12 mouse cellular contexts compared by ENCODE assay signal in the genomic region with DNA sequence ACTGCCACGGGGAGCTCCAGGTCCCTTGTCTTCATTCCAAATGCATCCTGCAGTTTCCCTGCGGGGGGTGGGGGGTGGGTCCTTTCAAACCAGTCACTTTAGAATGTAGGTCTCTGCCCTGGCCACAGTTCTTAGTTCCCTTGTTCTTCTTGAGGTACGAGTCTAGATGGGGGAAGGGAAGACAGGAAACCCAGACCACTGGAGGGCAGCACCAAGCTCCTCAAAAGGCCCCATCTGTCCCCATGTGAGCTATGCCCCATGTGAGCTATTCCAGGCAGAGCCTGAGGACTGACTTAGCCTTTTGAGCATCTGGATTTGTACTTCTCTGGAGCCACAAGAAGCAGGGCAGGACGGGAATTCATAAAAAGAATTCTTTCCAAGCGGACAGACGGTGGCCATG. TPM values are rescaled to one million over a fixed set of nuclear protein-coding genes. Genes with fewer than 3 reads are reported as not detected.
DNase-seq lines count a peak whose midpoint lies in the region; ATAC-seq and TF ChIP-seq lines count a peak whose summit lies in the region.
"Had no signal": no experiment of that assay in that cellular context is flagged by ENCODE, and none has a peak within 500 bp of the region (broad histone marks: within the 10 kb centered on the region; RNA-seq: fewer than 3 reads in every experiment).

No protein-coding gene starts in this region.

- peaks cover 22% of the 10 kb centered on the region for H3K27me3 ChIP-seq in forebrain, embryonic 14.5 days (replicated peaks; ENCODE audit: control insufficient read depth, insufficient read depth, low read length)
- peaks cover 14% of the 10 kb centered on the region for H3K27me3 ChIP-seq in forebrain, embryonic 16.5 days (replicated peaks; ENCODE audit: control insufficient read depth, insufficient read depth, low read length)
- H3K27me3 ChIP-seq in ES-Bruce4 (ENCODE audit: control insufficient read depth, insufficient read depth, low read length, poor library complexity, severe bottlenecking): peaks cover 7% of the 10 kb centered on the region

- no peak overlapping the region for H3K27ac ChIP-seq in forebrain, embryonic 14.5 days (ENCODE audit: low read depth, low read length)
- no peak overlapping the region for H3K27ac ChIP-seq in forebrain, embryonic 16.5 days (ENCODE audit: low read length)
- H3K27ac ChIP-seq in ES-Bruce4 (ENCODE audit: insufficient read depth, low read length): no peak overlapping the region
- H3K27ac ChIP-seq in cortical plate, adult 2 months (ENCODE audit: insufficient read depth, low read length): no peak overlapping the region
- H3K27ac ChIP-seq: midbrain, embryonic 12.5 days had no signal

- H3K4me2 ChIP-seq in forebrain, embryonic 14.5 days (ENCODE audit: low read length): no peak overlapping the region
- no peak overlapping the region for H3K4me2 ChIP-seq in forebrain, embryonic 16.5 days (ENCODE audit: low read length)
- H3K4me2 ChIP-seq: heart, embryonic 11.5 days; midbrain, embryonic 12.5 days had no signal

- H3K9me3 ChIP-seq in forebrain, embryonic 14.5 days (replicated peaks; ENCODE audit: control insufficient read depth, low read length): no peaks in the 10 kb centered on the region
- no peaks in the 10 kb centered on the region for H3K9me3 ChIP-seq in forebrain, embryonic 16.5 days (ENCODE audit: control insufficient read depth, low read length)
- no peaks in the 10 kb centered on the region for H3K9me3 ChIP-seq in ES-Bruce4 (replicated peaks; ENCODE audit: control insufficient read depth, insufficient read depth, low read length, poor library complexity, severe bottlenecking)
- H3K9me3 ChIP-seq: midbrain, embryonic 12.5 days had no signal

- no peak overlapping the region for H3K4me3 ChIP-seq in forebrain, embryonic 14.5 days (ENCODE audit: low read depth, low read length)
- H3K4me3 ChIP-seq in forebrain, embryonic 16.5 days (replicated peaks; ENCODE audit: low read length): no peak overlapping the region
- H3K4me3 ChIP-seq in ES-Bruce4 (ENCODE audit: low read depth, low read length): no peak overlapping the region
- H3K4me3 ChIP-seq in cortical plate, adult 2 months (ENCODE audit: insufficient read depth, low read length): no peak overlapping the region
- H3K4me3 ChIP-seq: midbrain, embryonic 12.5 days had no signal

- no peak overlapping the region for H3K9ac ChIP-seq in forebrain, embryonic 14.5 days (ENCODE audit: low read length)
- no peak overlapping the region for H3K9ac ChIP-seq in forebrain, embryonic 16.5 days (replicated peaks; ENCODE audit: low read depth, low read length)
- no peak overlapping the region for H3K9ac ChIP-seq in ES-Bruce4 (ENCODE audit: low read depth, poor library complexity, severe bottlenecking)
- H3K9ac ChIP-seq: midbrain, embryonic 12.5 days had no signal

- no peak for ATAC-seq in forebrain, embryonic 14.5 days
- no peak for ATAC-seq in forebrain, embryonic 16.5 days

- TF ChIP-seq POLR2A in ES-Bruce4 (IDR thresholded peaks at IDR 0.05; ENCODE audit: insufficient read depth, low read length): no peak
- TF ChIP-seq POLR2A in cortical plate, adult 2 months (IDR thresholded peaks at IDR 0.05; ENCODE audit: extremely low read depth, insufficient read depth, low read length): no peak

- intact Hi-C loops in left cerebral cortex, postnatal 4 days (cut with DNase I): loop anchor here (10.0 kb wide), 1 partner anchor 402 kb away; no protein-coding TSS in a partner anchor

- no peaks in the 10 kb centered on the region for H3K36me3 ChIP-seq in forebrain, embryonic 14.5 days (ENCODE audit: control insufficient read depth, insufficient read depth, low read length)
- no peaks in the 10 kb centered on the region for H3K36me3 ChIP-seq in forebrain, embryonic 16.5 days (ENCODE audit: control insufficient read depth, insufficient read depth)
- H3K36me3 ChIP-seq in ES-Bruce4 (ENCODE audit: control insufficient read depth, insufficient read depth, low read length, poor library complexity, severe bottlenecking): no peaks in the 10 kb centered on the region
- H3K36me3 ChIP-seq: midbrain, embryonic 12.5 days had no signal

- peak; percentile 51 for TF ChIP-seq CTCF in ES-Bruce4 (IDR thresholded peaks at IDR 0.05; ENCODE audit: low read depth, low read length)
- TF ChIP-seq CTCF in cortical plate, adult 2 months (IDR thresholded peaks at IDR 0.05; ENCODE audit: extremely low read depth, insufficient read depth, low read length): peak; percentile 44

- 43% methylated on average over 6 of the region's 6 CpGs for WGBS in forebrain, embryonic 14.5 days
- 31% methylated on average over 6 of the region's 6 CpGs for WGBS in forebrain, embryonic 16.5 days

- no peak for TF ChIP-seq EP300 in ES-Bruce4 (IDR thresholded peaks at IDR 0.05; ENCODE audit: insufficient read depth, low read depth, low read length)

- peak; percentile 30 for DNase-seq in forebrain, embryonic 14.5 days (ENCODE audit: low spot score)
- peak; percentile 28 for DNase-seq in left cerebral cortex, postnatal 4 days
- no peak for DNase-seq in left cerebral cortex, adult 11 months (ENCODE audit: low spot score)
- DNase-seq in spleen, postnatal 36 days (ENCODE audit: low spot score in 2 of 2): no peak
- no peak for DNase-seq in left cerebral cortex, adult 8-10 months (ENCODE audit: low spot score in 2 of 2)
- DNase-seq: kidney, adult 18-20 months had no signal

- H3K4me1 ChIP-seq in forebrain, embryonic 14.5 days (ENCODE audit: control insufficient read depth, insufficient read depth, low read length): peaks cover 7% of the 10 kb centered on the region
- H3K4me1 ChIP-seq in forebrain, embryonic 16.5 days (replicated peaks; ENCODE audit: control insufficient read depth, insufficient read depth, low read length): peaks cover 22% of the 10 kb centered on the region
- H3K4me1 ChIP-seq in ES-Bruce4 (ENCODE audit: control insufficient read depth, insufficient read depth, low read length): no peaks in the 10 kb centered on the region
- H3K4me1 ChIP-seq in cortical plate, adult 2 months (ENCODE audit: control insufficient read depth, insufficient read depth, low read length): peaks cover 5% of the 10 kb centered on the region

RNA-seq across cellular contexts. Expression of a gene that starts 19.6 kb away (rescaled TPM):
- polyA plus RNA-seq in forebrain, embryonic 14.5 days (2014; fragmentation: Nextera tagmentation; extraction: Ambion mirVana): not detected in 2 replicates
- polyA plus RNA-seq in forebrain, embryonic 16.5 days (2015; fragmentation: Nextera tagmentation; extraction: Ambion mirVana): 0.10 TPM in 1 of 2 replicates, not detected in the other
- 1 to 10 TPM; 2.6 to 4.5 TPM for total RNA-seq in left cerebral cortex, postnatal 4 days (2021)
- not detected in 2 replicates for polyA plus RNA-seq in ES-Bruce4 (2011; ENCODE audit: insufficient read depth, insufficient read length, low read depth, missing spikeins)
- 32.0 and 38.9 TPM in 2 replicates for polyA plus RNA-seq in cortical plate, adult 2 months (2012; rRNA removed)
- 10 to 100 TPM; 33.6 to 38.2 (median 36.4) TPM for total RNA-seq in left cerebral cortex, adult 8-10 months (2022)
- polyA plus RNA-seq: limb, embryonic 11.5 days had no signal

RNA-seq across cellular contexts. Expression of a gene that starts 51.2 kb away (rescaled TPM):
- polyA plus RNA-seq in forebrain, embryonic 14.5 days (2014; fragmentation: Nextera tagmentation; extraction: Ambion mirVana): 33.5 and 37.2 TPM in 2 replicates
- polyA plus RNA-seq in forebrain, embryonic 16.5 days (2015; fragmentation: Nextera tagmentation; extraction: Ambion mirVana): 56.2 and 57.2 TPM in 2 replicates
- total RNA-seq in left cerebral cortex, postnatal 4 days (2021): 10 to 100 TPM; 48.4 to 52.8 TPM
- 18.2 and 20.2 TPM in 2 replicates for polyA plus RNA-seq in ES-Bruce4 (2011; ENCODE audit: insufficient read depth, insufficient read length, low read depth, missing spikeins)
- 61.1 and 63.4 TPM in 2 replicates for polyA plus RNA-seq in cortical plate, adult 2 months (2012; rRNA removed)
- 10 to 100 TPM; 48.6 to 64.3 (median 57.9) TPM for total RNA-seq in left cerebral cortex, adult 8-10 months (2022)

Comparison
In these comparisons a context has a peak if more than half of its experiments do, and no peak if none do; other contexts are left out.
1. DNase-seq: peak in forebrain, embryonic 14.5 days (single experiment) and left cerebral cortex, postnatal 4 days (single experiment); none in left cerebral cortex, adult 11 months (single experiment), spleen, postnatal 36 days (0 of 2) and left cerebral cortex, adult 8-10 months (0 of 2).
2. RNA of a gene that starts 19.6 kb away (polyA plus RNA-seq): 32.0 to 38.9 TPM in cortical plate, adult 2 months; 0.10 TPM in forebrain, embryonic 16.5 days, not detected in forebrain, embryonic 14.5 days and not detected in ES-Bruce4; every median in the first group is over 10 times any median in the second.